16 mouse cellular contexts compared by ENCODE assay signal in genomic region chr13:118480237-118480636, GRCm38 (mm10).
"Had no signal": no experiment of that assay in that cellular context is flagged by ENCODE, and none has a peak within 500 bp of the region (broad histone marks: within the 10 kb centered on the region; RNA-seq: fewer than 3 reads in every experiment).

No protein-coding gene starts in this region.

- DNase-seq: gastrocnemius, postnatal 14 days; gastrocnemius, postnatal 36 days; heart, adult 18-20 months; heart, postnatal 14 days; heart, postnatal 36 days; kidney, adult 18-20 months; kidney, adult 8-10 months; kidney, postnatal 10 days; kidney, postnatal 25 days; kidney, postnatal 4 days; liver; liver, embryonic 13.5 days had no signal

- ATAC-seq: hindbrain, embryonic 16.5 days; inflammation-experienced regulatory T-cells, adult 6 months; intestine, embryonic 15.5 days; intestine, postnatal 0 days had no signal
